Mouse (Mus musculus) natural killer cell, adult 2 months (primary cell): ENCODE measurements around the gene Trim31.

Experiments
- DNase-seq, 2 experiments: peaks; one replicate each; pipeline ENCODE4 v3.0.0; 2022; ENCODE audit warnings: low spot score in 2 of 2

The Trim31 gene

GRCm38 (mm10) chr17:36896583-36896982 lies 1.3 kb upstream of the Trim31 start:
- no peak for DNase-seq

GRCm38 (mm10) chr17:36897065-36897464 lies 853 bp upstream of the Trim31 start:
- DNase-seq, result no peak

- DNase-seq, result no peak
Observed at GRCm38 (mm10) chr17:36899376-36899775, 1.5 kb downstream of the Trim31 start.

- DNase-seq, result no peak
Observed at GRCm38 (mm10) chr17:36900001-36900400, 2.1 kb downstream of the Trim31 start.

- DNase-seq, result no peak
Observed at GRCm38 (mm10) chr17:36900691-36901090, 2.8 kb downstream of the Trim31 start.

GRCm38 (mm10) chr17:36903651-36904050 lies 5.7 kb downstream of the Trim31 start:
- no peak for DNase-seq

GRCm38 (mm10) chr17:36908235-36908634 lies 10.3 kb downstream of the Trim31 start:
- DNase-seq, result no peak

GRCm38 (mm10) chr17:36909802-36910201 lies 11.9 kb downstream of the Trim31 start:
- no peak for DNase-seq

- no peak for DNase-seq
Observed at GRCm38 (mm10) chr17:36912031-36912430, 14.1 kb downstream of the Trim31 start.

GRCm38 (mm10) chr17:36914108-36914507 lies 16.2 kb downstream of the Trim31 start:
- DNase-seq, result peak; percentile 56 to 73

- peak; percentile 36 to 61 for DNase-seq
Observed at GRCm38 (mm10) chr17:36915076-36915475, 17.2 kb downstream of the Trim31 start.

- no peak for DNase-seq
Observed at GRCm38 (mm10) chr17:36920239-36920638, 22.3 kb downstream of the Trim31 start.

- DNase-seq, result no peak
Observed at GRCm38 (mm10) chr17:36922715-36923114, 24.8 kb downstream of the Trim31 start.

GRCm38 (mm10) chr17:36923491-36923890 lies 25.6 kb downstream of the Trim31 start:
- DNase-seq, result no peak

GRCm38 (mm10) chr17:36927496-36928120 lies 29.7 kb downstream of the Trim31 start:
- no peak for DNase-seq

GRCm38 (mm10) chr17:36929236-36929932 lies 31.5 kb downstream of the Trim31 start:
- no peak for DNase-seq

GRCm38 (mm10) chr17:36930233-36930632 lies 32.3 kb downstream of the Trim31 start:
- no peak for DNase-seq

- no peak for DNase-seq
Observed at GRCm38 (mm10) chr17:36931130-36931529, 33.2 kb downstream of the Trim31 start.

GRCm38 (mm10) chr17:36931806-36932205 lies 33.9 kb downstream of the Trim31 start:
- no peak for DNase-seq

- no peak for DNase-seq
Observed at GRCm38 (mm10) chr17:36938056-36938455, 40.1 kb downstream of the Trim31 start.

GRCm38 (mm10) chr17:36942391-36942790 lies 44.5 kb downstream of the Trim31 start:
- DNase-seq, result peak; percentile 57 to 59

GRCm38 (mm10) chr17:36942791-36943471 lies 45.0 kb downstream of the Trim31 start, which contains the start of gene Rnf39:
Gene Rnf39 (plus strand): TSS chr17:36942918.
- DNase-seq, result no peak

- no peak for DNase-seq
Observed at GRCm38 (mm10) chr17:36943691-36944090, 45.8 kb downstream of the Trim31 start.
